Mouse (Mus musculus): Measurements from ENCODE around the gene Plcb1. TPM values are rescaled to one million over a fixed set of nuclear protein-coding genes. Genes with fewer than 3 reads are reported as not detected.

Plcb1 gene
- 1 to 10 TPM; 3.9 to 4.2 TPM for total RNA-seq (2021)
- polyA plus RNA-seq (2012; rRNA removed) = 0.78 and 2.5 TPM in 2 replicates
- long read RNA-seq, partial matches to known transcripts = 1 of 1 reads
- long read RNA-seq, other reads (novel, unspliced or antisense) = 0 of 1 reads

DNA sequence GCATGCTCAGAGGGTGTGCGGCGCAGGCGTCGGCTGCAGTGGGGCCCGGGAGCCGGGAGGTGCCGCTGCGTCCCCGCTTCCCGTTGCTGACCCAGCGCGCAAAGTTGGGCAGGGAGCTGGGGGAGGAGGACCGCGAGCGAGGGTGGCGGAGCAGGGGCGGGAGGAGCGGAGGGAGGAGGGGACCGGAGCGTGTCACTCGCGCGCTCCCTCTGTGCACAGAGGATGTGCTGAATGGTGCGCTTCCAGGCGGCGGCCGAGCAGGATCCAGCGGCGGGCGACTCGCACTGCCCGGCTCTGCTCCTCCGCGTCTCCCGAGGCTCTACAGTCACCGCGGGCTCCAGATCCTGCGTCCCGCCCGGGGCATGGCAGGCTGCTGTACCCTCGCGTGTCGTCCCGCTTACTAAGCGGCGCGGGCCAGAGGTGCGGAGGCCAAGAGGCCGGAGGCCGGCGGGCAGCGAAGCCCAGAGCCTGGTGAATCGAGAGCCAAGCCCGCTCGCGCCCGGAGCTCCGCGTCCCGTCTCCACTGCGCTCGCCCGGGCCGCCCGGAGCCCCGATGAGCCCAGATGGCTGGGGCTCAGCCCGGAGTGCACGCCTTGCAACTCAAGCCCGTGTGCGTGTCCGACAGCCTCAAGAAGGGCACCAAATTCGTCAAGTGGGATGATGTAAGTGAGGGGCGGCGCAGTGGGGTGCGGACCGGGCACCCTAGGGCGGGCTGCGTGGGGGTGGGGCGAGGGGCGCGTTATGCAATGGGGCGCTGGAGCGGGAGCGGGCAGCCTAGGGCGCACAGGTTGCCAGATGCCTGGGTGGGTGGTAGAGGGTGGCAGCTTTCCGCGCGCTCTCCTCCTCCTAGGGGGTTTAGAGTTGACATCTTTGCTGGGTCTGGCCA is at the start of gene Plcb1:
TSS of gene Plcb1 (plus strand) at position 98 of the 886 bp plus-strand sequence.
- Histone ChIP-seq H3K4me3 (peak within 1 kb of the TSS; percentile 61), H3K4me1 (ENCODE audit: control insufficient read depth, insufficient read depth, low read length) (no peaks in the 10 kb centered on the region; the same call in 1 of the 2 replicates), H3K36me3 (ENCODE audit: control insufficient read depth, insufficient read depth, low read length) (no peaks in the 10 kb centered on the region), H3K27me3 (ENCODE audit: control insufficient read depth, insufficient read depth, low read length) (no peaks in the 10 kb centered on the region), H3K79me2 (replicated peaks; ENCODE audit: control insufficient read depth, insufficient read depth, low read length) (no peaks in the 10 kb centered on the region), H3K27ac (peak within 1 kb of the TSS; percentile 91), H3K9ac (ENCODE audit: low read depth, low read length) (peak within 1 kb of the TSS; percentile 75)
- TF ChIP-seq POLR2A (IDR thresholded peaks at IDR 0.05; ENCODE audit: insufficient read depth, low read depth, low read length) = peak; percentile 62
- TF ChIP-seq EP300 (IDR thresholded peaks at IDR 0.05; ENCODE audit: insufficient read depth, low read depth, low read length) = 0 out of 2 replicates have a peak, but pooled peaks have one; percentile 43
- peak; percentile 94 for TF ChIP-seq CTCF (IDR thresholded peaks at IDR 0.05)
- peak; percentile 87 to 89 for DNase-seq
- WGBS = under 1% methylated on average over 85 of the region's 88 CpGs
- intact Hi-C loops (cut with DNase I) = loop anchor here (1.0 to 5.0 kb wide), 8 partner anchors 66 to 543 kb away; no protein-coding TSS in a partner anchor

DNA sequence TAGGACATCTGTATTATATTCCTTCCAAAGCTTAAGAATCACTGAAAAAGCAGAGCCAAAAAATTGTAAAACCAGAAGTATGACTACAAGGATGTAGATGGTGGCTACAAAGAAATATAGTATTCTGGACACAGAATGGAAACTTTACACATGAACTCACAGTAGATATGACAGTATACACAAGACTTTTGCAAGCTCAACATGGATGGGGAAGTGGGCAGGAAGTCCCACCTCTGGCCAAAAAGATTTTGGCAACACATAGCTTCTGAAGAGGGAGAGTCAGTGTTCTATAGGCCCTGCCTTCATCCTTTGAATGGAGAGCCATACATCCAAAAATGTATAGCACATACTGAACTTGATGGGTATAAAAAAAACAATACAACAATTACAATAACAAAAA is 30.3 kb upstream of the Plcb1 start:
- no peaks in the 10 kb centered on the region for H3K27me3 ChIP-seq (ENCODE audit: control insufficient read depth, insufficient read depth, low read length)
- no peak overlapping the region for H3K27ac ChIP-seq
- TF ChIP-seq CTCF (IDR thresholded peaks at IDR 0.05) (no peak), EP300 (IDR thresholded peaks at IDR 0.05; ENCODE audit: insufficient read depth, low read depth, low read length) (no peak), POLR2A (IDR thresholded peaks at IDR 0.05; ENCODE audit: insufficient read depth, low read depth, low read length) (no peak)
- H3K4me3 ChIP-seq = no peak overlapping the region
- no peak for DNase-seq
- H3K4me1 ChIP-seq (ENCODE audit: control insufficient read depth, insufficient read depth, low read length) = no peaks in the 10 kb centered on the region
- H3K79me2 ChIP-seq (replicated peaks; ENCODE audit: control insufficient read depth, insufficient read depth, low read length) = no peaks in the 10 kb centered on the region
- no peaks in the 10 kb centered on the region for H3K36me3 ChIP-seq (ENCODE audit: control insufficient read depth, insufficient read depth, low read length)
- intact Hi-C loops (cut with DNase I) = no loop called here
- no peak overlapping the region for H3K9ac ChIP-seq (ENCODE audit: low read depth, low read length)

GRCm38 (mm10) chr2:134756086-134756485 is 29.8 kb upstream of the Plcb1 start:
- no peak overlapping the region for H3K27ac ChIP-seq

DNA sequence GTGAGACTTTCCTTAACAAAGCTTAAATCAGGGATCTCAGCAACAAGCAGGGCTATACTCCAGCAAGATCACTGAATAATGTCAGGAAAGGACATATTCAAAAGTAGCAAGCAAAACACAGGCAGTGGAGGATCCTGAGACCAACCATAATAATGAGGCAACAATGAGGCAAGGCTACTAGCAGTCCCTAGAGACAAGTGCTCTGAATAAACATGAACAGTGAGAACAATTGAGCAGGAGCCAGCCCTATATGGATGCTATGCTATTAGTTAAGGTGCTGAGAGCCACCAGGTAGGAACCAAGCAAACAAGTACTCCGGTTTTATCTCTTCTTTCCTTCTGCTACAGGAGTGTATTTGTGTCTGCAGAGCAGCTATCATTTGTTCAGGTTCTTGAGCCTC is 24.8 kb upstream of the Plcb1 start:
- no peaks in the 10 kb centered on the region for H3K4me1 ChIP-seq (ENCODE audit: control insufficient read depth, insufficient read depth, low read length)
- no peak for TF ChIP-seq CTCF (IDR thresholded peaks at IDR 0.05)
- TF ChIP-seq EP300 (IDR thresholded peaks at IDR 0.05; ENCODE audit: insufficient read depth, low read depth, low read length) = no peak
- TF ChIP-seq POLR2A (IDR thresholded peaks at IDR 0.05; ENCODE audit: insufficient read depth, low read depth, low read length) = no peak

More at GRCm38 (mm10) chr2:134756086-134756485, 29.8 kb upstream of the Plcb1 start:
- H3K4me3 ChIP-seq = no peak overlapping the region
- no peaks in the 10 kb centered on the region for H3K36me3 ChIP-seq (ENCODE audit: control insufficient read depth, insufficient read depth, low read length)
- no peaks in the 10 kb centered on the region for H3K4me1 ChIP-seq (ENCODE audit: control insufficient read depth, insufficient read depth, low read length)
- TF ChIP-seq CTCF (IDR thresholded peaks at IDR 0.05) (no peak), POLR2A (IDR thresholded peaks at IDR 0.05; ENCODE audit: insufficient read depth, low read depth, low read length) (no peak), EP300 (IDR thresholded peaks at IDR 0.05; ENCODE audit: insufficient read depth, low read depth, low read length) (no peak)
- H3K79me2 ChIP-seq (replicated peaks; ENCODE audit: control insufficient read depth, insufficient read depth, low read length) = no peaks in the 10 kb centered on the region
- intact Hi-C loops (cut with DNase I) = no loop called here
- no peak overlapping the region for H3K9ac ChIP-seq (ENCODE audit: low read depth, low read length)
- no peak for DNase-seq
- WGBS = 24% methylated on average over 1 of the region's 1 CpGs
- no peaks in the 10 kb centered on the region for H3K27me3 ChIP-seq (ENCODE audit: control insufficient read depth, insufficient read depth, low read length)

GRCm38 (mm10) chr2:134763406-134763990 is 22.4 kb upstream of the Plcb1 start:
- Histone ChIP-seq H3K79me2 (replicated peaks; ENCODE audit: control insufficient read depth, insufficient read depth, low read length) (no peaks in the 10 kb centered on the region), H3K4me3 (no peak overlapping the region), H3K27me3 (ENCODE audit: control insufficient read depth, insufficient read depth, low read length) (no peaks in the 10 kb centered on the region), H3K4me1 (ENCODE audit: control insufficient read depth, insufficient read depth, low read length) (no peaks in the 10 kb centered on the region), H3K9ac (ENCODE audit: low read depth, low read length) (no peak overlapping the region), H3K27ac (no peak overlapping the region), H3K36me3 (ENCODE audit: control insufficient read depth, insufficient read depth, low read length) (no peaks in the 10 kb centered on the region)
- no peak for TF ChIP-seq CTCF (IDR thresholded peaks at IDR 0.05)
- TF ChIP-seq POLR2A (IDR thresholded peaks at IDR 0.05; ENCODE audit: insufficient read depth, low read depth, low read length) = no peak
- no peak for TF ChIP-seq EP300 (IDR thresholded peaks at IDR 0.05; ENCODE audit: insufficient read depth, low read depth, low read length)
- intact Hi-C loops (cut with DNase I) = no loop called here
- 92% methylated on average over 8 of the region's 8 CpGs for WGBS
- no peak for DNase-seq

More for the DNA sequence above, 24.8 kb upstream of the Plcb1 start:
- Histone ChIP-seq H3K36me3 (ENCODE audit: control insufficient read depth, insufficient read depth, low read length) (no peaks in the 10 kb centered on the region), H3K27me3 (ENCODE audit: control insufficient read depth, insufficient read depth, low read length) (no peaks in the 10 kb centered on the region), H3K4me3 (no peak overlapping the region), H3K9ac (ENCODE audit: low read depth, low read length) (no peak overlapping the region), H3K79me2 (replicated peaks; ENCODE audit: control insufficient read depth, insufficient read depth, low read length) (no peaks in the 10 kb centered on the region), H3K27ac (no peak overlapping the region)
- no peak for DNase-seq
- WGBS = 49% methylated on average over 1 of the region's 1 CpGs
- intact Hi-C loops (cut with DNase I) = no loop called here
